Mouse (Mus musculus) embryonic fibroblast, embryonic 13.5 days (primary cell): ENCODE measurements around the gene Grpel1. TPM values are rescaled to one million over a fixed set of nuclear protein-coding genes. Genes with fewer than 3 reads are reported as not detected.

Experiments used
- H3K27ac ChIP-seq: 2 replicates; pipeline ENCODE4 v1.5.1; 2012; ENCODE audit warnings: low read length, control low read depth, inconsistent platforms; ENCODE audit not compliant: insufficient read depth
- H3K4me1 ChIP-seq: 2 replicates; pipeline ENCODE4 v1.6.1; 2011; ENCODE audit warnings: low read length; ENCODE audit not compliant: control insufficient read depth, insufficient read depth
- H3K4me3 ChIP-seq: 2 replicates; pipeline ENCODE4 v1.5.1; 2011; ENCODE audit warnings: mild to moderate bottlenecking, control low read depth, low read length; ENCODE audit not compliant: insufficient read depth
- CTCF ChIP-seq: IDR thresholded peaks from 2 replicates; pipeline ENCODE4 v1.5.1; 2011; ENCODE audit warnings: mild to moderate bottlenecking, control low read depth, low read length, moderate library complexity, borderline replicate concordance; ENCODE audit not compliant: insufficient read depth
- POLR2A ChIP-seq: IDR thresholded peaks from 2 replicates; pipeline ENCODE4 v1.6.1; 2011; ENCODE audit warnings: low read depth, mild to moderate bottlenecking, control low read depth, low read length, moderate library complexity
- polyA plus RNA-seq: library from polyadenylated mRNA; stranded (reverse); fragments of >200 nt; gene quantifications from 2 replicates; pipeline ENCODE4 v1.2.4, GENCODE M21; 2011; ENCODE audit warnings: low read depth; ENCODE audit not compliant: missing spikeins, insufficient read length

Grpel1 gene
- polyA plus RNA-seq, 1 experiment: 21.5 TPM

DNA sequence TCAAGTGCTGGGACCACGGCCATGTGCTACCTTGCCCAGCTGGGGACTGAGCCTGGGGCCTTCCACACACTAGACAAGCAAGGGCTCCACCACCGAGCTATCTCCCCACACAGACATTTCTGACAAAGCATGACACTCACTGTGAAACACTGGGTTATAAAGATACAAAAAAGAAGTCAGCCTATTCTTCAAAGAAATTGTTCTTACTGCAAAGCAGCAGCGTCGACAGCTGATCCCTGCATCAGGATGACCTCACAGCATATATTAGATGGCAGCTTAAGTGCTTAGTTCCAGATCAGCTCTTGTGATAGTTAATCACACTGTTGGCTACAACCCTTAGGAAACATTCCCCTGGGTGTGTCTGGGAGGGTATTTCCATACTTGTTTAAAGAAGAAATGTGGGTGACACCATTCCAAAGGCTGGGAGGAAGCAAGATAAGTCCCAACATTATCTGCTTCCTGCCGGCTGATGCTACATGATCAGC lies 58.5 kb downstream of the Grpel1 start:
- Histone ChIP-seq H3K4me3 (no peak overlapping the region), H3K27ac (no peak overlapping the region), H3K4me1 (peaks cover 6% of the 10 kb centered on the region; the same call in 1 of the 2 replicates)
- TF ChIP-seq CTCF (no peak), POLR2A (no peak)

Other genes with a start within 250 kb of the Grpel1 start
- 57.1 and 67.1 TPM in 2 replicates for gene Sorcs2, start 66.9 kb upstream of the Grpel1 start, polyA plus RNA-seq
- gene Tada2b, start 19.3 kb downstream of the Grpel1 start, polyA plus RNA-seq: 15.4 and 17.0 TPM in 2 replicates
- gene Ccdc96, start 19.6 kb downstream of the Grpel1 start, polyA plus RNA-seq: 0.25 and 0.27 TPM in 2 replicates
- 21.5 and 26.1 TPM in 2 replicates for gene Tbc1d14, start 128.3 kb downstream of the Grpel1 start, polyA plus RNA-seq
- 56.7 and 56.9 TPM in 2 replicates for gene D5Ertd579e, start 231.0 kb downstream of the Grpel1 start, polyA plus RNA-seq